Mouse (Mus musculus) embryo, embryonic 10.5 days (tissue): ENCODE measurements at regions not wholly inside any gene's neighbourhood (a gene's known extent, or its start where the extent isn't known, plus 50 kb on each side); places are given as distances from the start of the nearest gene placed in this dataset.

Source experiments
- DNase-seq: peaks from one replicate; pipeline ENCODE4 v3.0.0-alpha.2; 2015; ENCODE audit warnings: low spot score

DNA sequence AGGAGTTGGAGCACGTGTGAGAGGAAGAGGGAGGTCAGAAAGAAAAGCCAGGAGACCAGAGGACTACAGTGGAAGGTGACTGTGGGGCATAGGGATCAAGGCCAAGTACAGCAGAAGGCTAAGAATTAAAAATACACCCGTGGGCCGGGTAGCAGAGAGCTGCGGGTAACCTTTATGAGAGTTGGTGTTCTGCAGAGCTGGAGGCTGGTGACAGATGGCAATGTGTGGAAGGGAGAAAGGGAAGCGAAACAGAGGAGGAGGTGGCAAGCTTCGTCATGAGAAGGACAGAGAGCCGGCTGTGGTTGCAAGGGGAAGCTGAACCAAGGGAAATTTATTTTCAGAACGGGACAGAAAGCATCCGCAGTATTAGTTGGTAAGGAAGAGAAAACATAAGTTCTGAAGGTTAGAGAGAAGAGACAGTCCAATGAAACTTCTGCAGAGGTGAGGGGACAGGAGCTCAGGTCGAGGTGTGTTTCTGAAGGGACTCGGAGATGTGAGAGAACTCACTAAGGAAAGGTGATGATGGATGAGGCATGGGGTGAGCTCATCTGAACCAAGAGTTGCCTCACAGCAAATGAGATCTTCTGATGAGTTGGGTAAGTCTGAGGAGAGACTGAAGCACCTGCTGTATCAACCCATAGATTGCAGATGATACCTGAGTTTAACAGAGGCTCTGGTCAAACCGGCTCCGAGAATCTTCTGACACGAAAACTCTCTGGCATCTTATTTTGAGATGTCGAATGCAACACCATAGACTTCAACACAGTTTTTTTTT is 200.6 kb downstream of the Gm10260 start:
- DNase-seq = no peak

GRCm38 (mm10) chr13:97558884-97559283 is 201.5 kb downstream of the Gm10260 start:
- DNase-seq = no peak

DNA sequence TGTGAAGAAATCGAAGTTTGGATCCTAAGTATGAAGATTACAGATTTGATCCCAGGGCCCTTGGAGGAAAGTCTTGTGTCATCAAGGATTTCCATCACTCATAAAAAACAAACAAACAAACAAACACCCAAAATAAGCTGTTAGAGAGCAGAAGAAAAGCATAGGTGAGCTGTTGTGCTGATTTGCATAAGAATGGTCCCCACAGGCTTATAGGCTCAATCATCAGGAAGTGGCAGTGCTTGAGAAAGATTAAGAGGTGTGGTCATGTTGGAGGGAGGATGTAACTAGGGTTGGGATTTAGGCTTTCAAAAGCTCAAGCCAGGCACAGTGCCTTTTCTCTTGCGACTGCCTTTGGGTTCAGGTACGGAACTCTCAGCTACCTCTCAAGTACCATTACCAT is 205.1 kb downstream of the Gm10260 start:
- DNase-seq = no peak

DNA sequence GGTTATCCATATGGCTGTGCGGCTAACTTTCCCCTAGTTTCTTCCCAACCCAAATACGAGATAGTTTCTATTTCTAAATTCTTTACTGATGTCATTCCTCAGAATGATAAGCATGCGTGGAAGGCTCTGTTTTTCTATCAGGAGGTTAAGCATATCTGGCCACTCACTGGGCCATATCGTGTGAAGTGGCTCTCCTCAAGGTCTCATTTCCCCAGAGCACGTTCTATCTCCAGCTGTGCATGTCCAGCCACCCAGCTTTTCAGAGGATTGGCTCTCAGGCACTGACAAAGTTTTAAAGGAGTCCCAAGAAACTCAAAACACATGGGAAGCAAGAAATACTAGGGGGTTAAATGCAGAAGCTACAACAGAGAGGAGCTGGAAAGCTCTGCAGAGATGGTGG is 205.8 kb downstream of the Gm10260 start:
- DNase-seq = no peak

DNA sequence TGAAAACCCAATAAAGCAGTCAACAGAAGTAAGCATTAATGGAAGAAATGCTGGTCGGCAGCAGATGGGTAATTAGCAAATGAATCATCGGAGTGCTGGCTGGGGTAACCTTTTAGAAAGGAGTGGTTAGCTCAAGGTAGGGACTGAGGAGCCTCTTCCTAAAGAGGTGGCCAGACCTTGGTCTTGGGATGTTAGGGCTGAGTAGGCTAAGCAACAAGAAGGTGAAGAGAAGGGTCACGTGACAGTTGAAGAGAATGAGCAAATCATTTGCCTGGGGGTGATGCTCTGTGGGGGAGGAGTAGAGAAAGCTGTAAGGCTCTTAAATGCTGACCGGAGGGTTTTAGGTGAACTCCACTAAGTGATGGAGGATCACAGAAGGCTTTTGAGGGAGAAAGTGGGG is 208.2 kb downstream of the Gm10260 start:
- DNase-seq = no peak

DNA sequence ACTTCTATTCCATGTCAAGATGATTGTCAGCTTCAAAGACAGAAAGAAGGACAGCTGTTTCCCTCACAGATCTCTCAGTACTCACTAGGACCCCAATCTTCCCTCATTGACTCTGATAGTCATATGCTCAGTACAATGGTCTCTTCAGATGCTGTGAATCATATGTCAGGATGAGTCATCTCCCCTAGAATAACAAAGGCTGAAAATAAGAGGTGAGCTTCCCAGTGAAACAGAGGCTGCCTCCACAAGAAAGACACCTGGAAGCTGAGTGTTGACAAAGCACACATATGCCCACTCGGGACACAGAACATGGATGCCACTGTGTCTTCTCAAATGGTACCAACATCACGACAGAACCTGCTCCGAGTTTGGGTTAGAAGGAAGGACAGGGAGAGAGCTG is 209.6 kb downstream of the Gm10260 start:
- DNase-seq = no peak

GRCm38 (mm10) chr13:97550172-97550571 is 210.3 kb downstream of the Gm10260 start:
- DNase-seq = no peak

GRCm38 (mm10) chr13:97549384-97549783 is 211.0 kb downstream of the Gm10260 start:
- no peak for DNase-seq

- peak; percentile 36 for DNase-seq
Measured at GRCm38 (mm10) chr13:97548527-97548977, 211.9 kb downstream of the Gm10260 start.

GRCm38 (mm10) chr13:97546936-97547335 is 213.5 kb downstream of the Gm10260 start:
- DNase-seq = no peak

DNA sequence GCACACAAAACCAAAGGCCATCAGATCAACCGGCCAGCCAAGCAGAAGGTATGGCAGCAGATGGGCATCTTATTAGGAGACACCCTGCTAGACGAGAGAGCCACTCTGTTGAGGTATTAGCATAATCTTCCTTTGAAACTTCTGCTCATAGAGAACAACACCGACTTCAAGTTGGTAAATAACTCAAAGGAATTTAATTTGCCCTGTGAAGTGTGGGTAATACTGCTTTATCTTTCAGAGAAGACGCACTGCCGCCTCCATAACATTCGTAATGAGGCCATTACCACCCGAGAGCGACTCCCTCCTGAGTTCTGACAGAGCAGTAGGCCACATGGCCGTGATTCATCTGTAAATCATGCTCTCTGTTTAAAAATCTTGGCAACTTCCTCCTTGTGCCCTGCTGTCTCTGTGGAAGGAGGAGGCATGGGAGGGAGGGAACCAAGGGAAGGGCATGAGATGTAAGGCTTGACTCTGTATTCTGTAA is 214.4 kb downstream of the Gm10260 start:
- DNase-seq = no peak

DNA sequence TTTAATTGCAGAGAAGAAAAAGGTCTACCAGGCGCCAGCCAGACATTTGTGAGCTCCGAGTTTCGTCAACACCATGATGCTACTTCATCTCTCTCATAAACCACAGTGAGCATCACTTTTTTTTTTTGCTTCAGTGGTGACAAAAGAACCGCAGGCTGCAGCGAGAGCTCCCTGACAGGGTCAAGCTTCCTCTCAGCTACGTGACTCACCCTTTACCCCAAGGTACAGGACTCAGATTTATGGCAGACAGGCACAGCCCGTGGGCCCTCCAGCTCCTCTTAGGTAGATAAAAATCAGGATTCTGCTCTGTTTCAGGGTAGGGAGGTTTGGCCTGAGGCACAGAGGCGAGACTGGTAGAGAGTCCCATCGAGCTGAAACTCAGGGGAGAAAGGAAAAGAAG is 220.7 kb downstream of the Gm10260 start:
- DNase-seq = no peak

DNA sequence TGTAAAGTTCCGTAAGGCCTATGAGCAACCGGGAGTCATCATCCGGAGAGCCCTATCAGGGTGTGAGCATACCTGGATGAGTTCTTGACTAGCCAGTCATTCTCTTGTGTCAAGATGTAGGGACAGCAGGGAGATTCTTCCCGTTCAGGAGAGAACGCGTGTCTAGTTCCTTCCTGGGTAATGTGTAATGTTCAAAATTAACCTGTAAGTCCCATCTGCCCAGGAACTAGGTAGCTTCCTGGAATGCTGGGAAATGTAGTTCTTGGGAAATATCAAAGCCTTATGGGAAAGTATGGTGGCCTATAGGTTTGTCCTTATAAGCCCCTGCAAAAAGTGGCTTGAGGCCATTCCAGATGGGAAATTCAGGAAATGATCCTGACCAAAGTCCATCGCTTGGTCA is 222.0 kb downstream of the Gm10260 start:
- DNase-seq = no peak

DNA sequence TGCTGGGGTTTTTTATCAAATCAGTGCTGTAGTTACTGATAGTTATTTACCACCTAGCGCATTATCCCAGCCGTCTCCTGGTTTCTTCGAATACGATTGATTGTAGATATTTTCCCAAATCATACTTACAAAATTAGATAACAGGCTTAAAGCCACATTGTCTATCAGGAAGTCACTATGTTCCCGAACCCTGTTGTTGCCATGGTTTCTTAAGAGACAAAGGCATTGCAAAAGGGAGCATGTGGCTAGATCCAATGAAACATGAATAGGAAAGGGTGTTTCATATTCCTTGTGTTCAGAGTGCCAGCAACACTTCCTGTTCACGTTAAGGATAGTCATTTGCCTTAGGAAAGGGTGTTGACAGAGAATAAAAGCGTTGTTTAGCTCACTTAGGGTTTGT is 222.7 kb downstream of the Gm10260 start:
- DNase-seq = no peak

DNA sequence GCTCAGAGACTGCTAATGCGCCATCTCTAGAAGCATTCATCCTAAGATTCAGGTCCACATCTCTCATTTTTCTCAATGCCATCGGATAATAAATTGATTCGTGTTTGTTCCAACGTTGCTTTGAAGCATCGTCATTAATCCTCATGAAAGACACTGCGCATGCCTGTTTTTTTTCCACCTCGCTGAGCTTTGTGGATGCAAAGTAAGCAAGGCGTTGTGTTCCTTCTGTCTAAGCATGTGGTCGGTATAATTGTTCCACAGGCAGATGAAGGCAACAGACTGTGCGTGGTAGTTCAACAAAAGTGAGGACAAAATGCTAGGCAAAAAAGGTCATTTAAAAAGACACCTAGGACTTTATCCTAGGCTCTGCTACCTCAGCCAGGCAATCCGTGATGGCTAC is 223.2 kb downstream of the Gm10260 start:
- DNase-seq = no peak

DNA sequence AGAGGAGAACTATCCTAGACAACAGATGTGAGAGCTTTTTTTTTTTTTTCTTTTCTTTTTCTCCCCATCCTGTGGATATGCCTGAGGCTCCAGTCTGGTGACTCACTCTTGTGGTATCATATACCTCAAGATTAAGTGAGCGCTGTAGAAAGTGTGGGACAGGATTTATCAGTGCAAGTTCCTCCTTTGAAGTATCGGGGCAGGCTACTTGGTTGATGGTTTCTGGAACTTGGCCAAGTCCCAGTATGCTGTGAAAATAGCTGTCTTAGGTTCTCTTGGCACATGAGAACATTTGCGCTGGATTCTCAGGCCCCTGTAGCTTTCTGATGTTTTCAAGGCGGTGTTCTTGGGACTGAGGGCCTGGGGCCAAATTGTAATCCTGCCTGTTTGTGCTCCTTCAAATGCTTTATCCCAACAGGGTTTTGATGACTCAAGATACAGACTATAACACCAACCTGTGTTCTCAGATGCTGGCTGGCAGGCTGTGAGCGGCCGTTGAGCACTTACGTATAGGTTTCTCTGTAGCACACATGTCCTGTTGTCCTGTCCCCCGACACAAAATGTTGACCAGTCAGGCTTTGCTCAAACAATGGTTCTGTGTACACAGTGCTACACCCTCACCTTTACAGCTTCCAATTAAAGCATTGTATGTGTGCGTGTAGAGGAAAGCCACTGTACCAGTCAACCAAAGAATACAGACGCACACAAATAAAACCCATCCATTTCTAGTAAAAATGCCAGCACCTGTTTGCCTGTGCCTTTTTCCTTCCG is 226.4 kb downstream of the Gm10260 start:
- DNase-seq = no peak

DNA sequence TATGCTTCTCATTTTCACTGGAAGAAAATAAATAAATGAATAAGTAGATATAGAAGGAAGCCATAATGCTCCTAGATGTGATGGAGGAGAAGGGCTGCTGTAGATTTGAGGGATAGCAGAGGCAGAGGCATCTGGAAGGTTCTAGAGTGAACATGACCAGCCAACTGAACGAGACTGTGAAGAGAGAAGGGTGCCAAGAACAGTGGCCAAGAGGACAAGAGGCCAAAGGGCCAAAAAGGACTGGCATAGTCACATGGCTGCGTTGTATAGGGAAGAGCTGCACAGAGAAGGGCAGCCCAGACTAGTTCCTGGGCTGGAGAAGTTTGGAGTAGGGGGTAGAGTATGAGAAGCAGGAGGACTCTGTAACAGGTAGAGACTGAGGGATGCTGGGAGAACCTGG is 229.3 kb downstream of the Gm10260 start:
- no peak for DNase-seq

- DNase-seq = no peak
Measured at GRCm38 (mm10) chr13:97530570-97530969, 229.9 kb downstream of the Gm10260 start.

DNA sequence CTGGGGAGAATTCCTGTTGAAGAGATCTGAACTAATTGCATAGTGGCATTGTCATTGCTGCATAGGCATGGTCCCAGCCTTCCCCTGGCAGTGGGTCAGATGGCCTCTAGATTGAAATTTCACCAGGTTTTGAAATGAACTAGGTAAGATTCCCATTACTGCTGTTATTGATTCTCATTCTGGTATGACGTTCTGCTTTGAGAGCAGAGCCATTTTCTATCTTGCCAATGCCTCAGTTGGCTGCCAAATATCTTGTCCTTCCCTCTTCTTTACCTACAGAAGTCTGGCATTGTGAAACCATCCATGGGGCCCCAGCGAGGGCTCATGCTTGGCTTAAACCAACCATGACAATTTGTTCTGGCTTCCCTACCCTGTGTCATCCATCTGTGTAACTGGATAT is 232.5 kb downstream of the Gm10260 start:
- DNase-seq = no peak

- no peak for DNase-seq
Measured at GRCm38 (mm10) chr13:97524847-97525434, 235.5 kb downstream of the Gm10260 start.

- peak; percentile 48 for DNase-seq
Measured at GRCm38 (mm10) chr13:97523523-97524412, 236.7 kb downstream of the Gm10260 start.

GRCm38 (mm10) chr13:97520988-97521547 is 239.4 kb downstream of the Gm10260 start:
- DNase-seq = no peak
